Mouse (Mus musculus) embryonic facial prominence, embryonic 13.5 days (tissue): Measurements from ENCODE around the gene Atxn1. TPM values are rescaled to one million over a fixed set of nuclear protein-coding genes. Genes with fewer than 3 reads are reported as not detected.

ENCODE experiments used
- ATAC-seq: fragments of 200-750 bp; cut with Nextera tagmentation; 2 replicates; pipeline ENCODE4 v1.8.0; 2017; ENCODE audit warnings: low read depth; ENCODE audit not compliant: insufficient number of reproducible peaks, insufficient read depth, low FRiP score, low TSS enrichment
- H3K27ac ChIP-seq: fragments of 300-500 bp; sonication (generic); 2 replicates; pipeline ENCODE4 v1.5.1; 2015; ENCODE audit warnings: moderate library complexity, mild to moderate bottlenecking, inconsistent platforms
- H3K27me3 ChIP-seq: fragments of 300-500 bp; sonication (generic); 2 replicates; pipeline ENCODE4 v1.6.1; 2015; ENCODE audit warnings: mild to moderate bottlenecking, inconsistent platforms
- H3K36me3 ChIP-seq: fragments of 300-500 bp; sonication (generic); 2 replicates; pipeline ENCODE4 v1.6.1; 2015; ENCODE audit warnings: mild to moderate bottlenecking, inconsistent platforms
- H3K4me1 ChIP-seq: fragments of 300-500 bp; sonication (generic); 2 replicates; pipeline ENCODE4 v1.6.1; 2015; ENCODE audit warnings: inconsistent platforms
- H3K4me2 ChIP-seq: fragments of 300-500 bp; sonication (generic); 2 replicates; pipeline ENCODE4 v1.6.1; 2015; ENCODE audit warnings: moderate library complexity, mild to moderate bottlenecking, inconsistent platforms
- H3K4me3 ChIP-seq: fragments of 300-500 bp; sonication (generic); 2 replicates; pipeline ENCODE4 v1.5.1; 2015; ENCODE audit warnings: mild to moderate bottlenecking, inconsistent platforms
- H3K9ac ChIP-seq: fragments of 300-500 bp; sonication (generic); 2 replicates; pipeline ENCODE4 v1.6.1; 2015; ENCODE audit warnings: mild to moderate bottlenecking, inconsistent platforms
- H3K9me3 ChIP-seq: fragments of 300-500 bp; sonication (generic); 2 replicates; pipeline ENCODE4 v1.6.1; 2016; ENCODE audit warnings: inconsistent platforms
- WGBS: fragments of 180-500 bp; shearing (Covaris S2); methylation state at CpG from one replicate; pipeline ENCODE4 v1.1.7; 2015; ENCODE audit warnings: mixed read lengths; 5-methylcytosine and 5-hydroxymethylcytosine counted together
- polyA plus RNA-seq: library from polyadenylated mRNA; unstranded; fragments of >200 nt; fragmentation: Nextera tagmentation; extraction: Ambion mirVana; gene quantifications from 2 replicates; pipeline ENCODE4 v1.2.1, GENCODE M21; 2015

Atxn1 gene
- polyA plus RNA-seq, 1 experiment from 2014 or later = 5.5 TPM

DNA sequence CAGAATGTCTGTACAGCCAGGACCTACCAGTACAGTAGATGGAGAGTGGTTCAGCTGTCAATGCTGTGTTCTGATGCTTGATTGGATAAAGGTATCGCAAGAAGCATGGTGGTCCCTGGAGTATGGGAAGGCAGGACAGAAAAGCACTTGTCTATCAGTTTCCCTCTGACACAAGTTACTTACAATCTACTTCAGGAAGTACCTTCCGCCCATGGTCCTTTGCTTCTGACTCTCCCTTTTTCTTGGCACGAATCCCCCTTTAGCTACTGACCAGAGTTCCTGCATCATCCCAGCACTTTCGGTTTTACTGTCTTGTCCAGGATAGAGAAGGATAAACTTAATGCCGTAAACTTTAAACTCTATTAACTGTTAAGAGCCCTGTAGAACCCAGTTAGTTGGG lies 283.6 kb downstream of the Atxn1 start:
- Histone ChIP-seq H3K4me2 (no peak overlapping the region), H3K27me3 (no peaks in the 10 kb centered on the region), H3K9ac (no peak overlapping the region), H3K9me3 (no peaks in the 10 kb centered on the region), H3K27ac (no peak overlapping the region), H3K4me3 (no peak overlapping the region), H3K36me3 (no peaks in the 10 kb centered on the region), H3K4me1 (no peaks in the 10 kb centered on the region)
- WGBS = 87% methylated on average over 5 of the region's 5 CpGs
- ATAC-seq = no peak

DNA sequence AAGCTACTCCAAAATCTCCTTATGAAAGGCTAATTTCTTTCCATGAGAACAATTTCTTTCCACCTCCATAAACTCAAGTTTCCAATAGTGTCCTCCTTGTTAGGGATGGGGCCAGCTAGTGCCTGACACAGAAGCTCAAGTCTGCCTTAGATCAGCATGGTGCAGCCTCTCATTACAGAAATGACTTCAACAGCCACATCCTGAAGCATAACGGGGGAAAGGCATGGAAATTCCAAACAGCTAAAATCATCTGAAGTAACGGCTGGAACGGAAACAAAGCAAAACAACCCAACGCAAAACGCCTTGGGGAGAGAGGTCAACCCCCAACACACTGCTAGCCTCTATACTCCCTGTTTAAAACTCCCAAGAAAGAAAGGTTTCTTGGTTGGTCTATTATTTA lies 284.2 kb downstream of the Atxn1 start:
- 69% methylated on average over 5 of the region's 5 CpGs for WGBS
- H3K27ac ChIP-seq = no peak overlapping the region
- no peak for ATAC-seq
- H3K9ac ChIP-seq = no peak overlapping the region
- no peaks in the 10 kb centered on the region for H3K27me3 ChIP-seq
- no peaks in the 10 kb centered on the region for H3K9me3 ChIP-seq
- H3K4me2 ChIP-seq = no peak overlapping the region
- no peaks in the 10 kb centered on the region for H3K36me3 ChIP-seq
- H3K4me3 ChIP-seq = no peak overlapping the region
- H3K4me1 ChIP-seq = no peaks in the 10 kb centered on the region

DNA sequence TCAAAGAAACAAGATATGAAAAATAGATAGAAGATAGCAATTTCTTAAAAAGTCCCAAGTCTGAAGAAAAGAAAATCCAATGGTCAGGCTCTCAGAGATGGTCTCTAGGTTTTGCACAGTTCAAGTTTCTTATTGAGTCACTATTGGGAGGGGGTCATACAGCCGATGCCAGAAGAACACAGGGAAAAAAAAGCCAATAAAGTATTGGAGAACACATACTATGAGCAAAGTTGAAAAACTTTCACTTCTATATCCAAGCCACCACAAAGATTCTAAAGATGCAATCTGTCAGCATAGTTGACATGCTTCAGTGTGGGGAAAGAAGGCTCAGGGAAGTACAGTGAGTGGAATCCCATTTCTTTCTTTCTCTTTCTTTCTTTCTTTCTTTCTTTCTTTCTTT lies 285.7 kb downstream of the Atxn1 start:
- no peak for ATAC-seq
- H3K4me1 ChIP-seq = no peaks in the 10 kb centered on the region
- WGBS = 85% methylated on average over 1 of the region's 1 CpGs
- no peak overlapping the region for H3K27ac ChIP-seq
- H3K4me3 ChIP-seq = no peak overlapping the region
- no peak overlapping the region for H3K9ac ChIP-seq
- no peaks in the 10 kb centered on the region for H3K27me3 ChIP-seq
- H3K4me2 ChIP-seq = no peak overlapping the region
- H3K9me3 ChIP-seq = no peaks in the 10 kb centered on the region
- no peaks in the 10 kb centered on the region for H3K36me3 ChIP-seq

DNA sequence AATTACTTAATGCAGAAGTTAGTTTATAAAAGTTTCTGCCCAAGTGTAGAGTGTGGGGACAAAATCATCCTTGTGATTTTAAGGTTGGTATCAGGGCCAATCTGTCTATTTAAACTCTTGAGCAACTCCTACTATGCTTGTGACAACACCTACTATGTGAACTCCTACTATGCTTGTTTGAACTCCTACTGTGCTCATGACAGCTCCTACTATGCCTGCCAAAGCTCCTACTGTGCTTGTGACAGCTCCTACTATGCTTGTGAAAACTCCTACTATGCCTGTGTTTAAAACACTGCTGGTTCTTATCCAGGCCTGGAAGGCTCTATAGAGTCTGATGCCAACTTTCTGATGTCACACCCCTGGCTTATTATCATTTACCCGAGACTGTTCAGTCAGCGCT lies 292.2 kb downstream of the Atxn1 start:
- Histone ChIP-seq H3K4me2 (no peak overlapping the region), H3K4me3 (no peak overlapping the region), H3K27me3 (no peaks in the 10 kb centered on the region), H3K9ac (no peak overlapping the region), H3K27ac (no peak overlapping the region), H3K9me3 (no peaks in the 10 kb centered on the region), H3K4me1 (peaks cover 7% of the 10 kb centered on the region; the same call in 1 of the 2 replicates), H3K36me3 (no peaks in the 10 kb centered on the region)
- ATAC-seq = no peak
- 66% methylated on average over 2 of the region's 2 CpGs for WGBS

DNA sequence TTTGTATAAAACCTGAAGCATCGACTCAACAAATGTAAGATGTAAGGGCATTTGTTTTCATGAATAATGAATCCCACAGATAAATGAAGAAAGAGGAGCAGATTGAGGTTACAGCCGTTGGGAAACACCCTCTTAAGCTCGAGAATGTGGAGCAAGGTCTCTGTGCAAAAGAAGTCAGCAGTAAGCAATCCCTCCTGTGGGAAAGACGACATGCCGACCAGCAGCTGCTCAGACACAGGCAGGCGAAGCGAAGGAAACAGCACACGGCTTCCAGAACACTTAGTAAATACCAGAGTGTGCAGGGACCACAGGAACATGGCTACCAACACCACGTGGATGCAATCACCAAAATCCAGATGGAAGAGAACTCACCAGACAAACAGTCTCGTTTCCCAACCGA lies 294.8 kb downstream of the Atxn1 start:
- H3K9ac ChIP-seq = no peak overlapping the region
- H3K4me3 ChIP-seq = no peak overlapping the region
- ATAC-seq = no peak
- H3K4me2 ChIP-seq = no peak overlapping the region
- H3K27ac ChIP-seq = no peak overlapping the region
- peaks cover 7% of the 10 kb centered on the region; the same call in 1 of the 2 replicates for H3K4me1 ChIP-seq
- H3K36me3 ChIP-seq = no peaks in the 10 kb centered on the region
- no peaks in the 10 kb centered on the region for H3K27me3 ChIP-seq
- no peaks in the 10 kb centered on the region for H3K9me3 ChIP-seq
- 60% methylated on average over 11 of the region's 11 CpGs for WGBS

DNA sequence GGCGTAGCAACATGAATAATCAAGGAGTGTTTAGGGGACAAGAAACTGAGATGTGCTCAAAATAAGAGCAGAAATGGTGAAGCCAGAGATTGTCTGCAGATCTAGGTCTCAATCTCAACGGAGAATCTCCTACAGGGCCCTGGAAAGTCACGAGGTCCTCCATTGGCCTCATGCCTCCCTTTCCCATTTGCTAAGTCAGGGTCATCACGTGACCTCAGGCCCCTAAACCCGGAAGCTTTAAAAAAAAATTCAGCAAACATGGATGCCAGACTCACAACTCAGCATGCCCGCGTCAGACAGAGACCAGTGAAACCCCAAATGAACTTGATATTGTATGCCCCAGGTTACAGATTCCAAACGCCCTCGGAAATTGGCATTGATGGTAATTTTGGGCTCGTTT lies 302.0 kb downstream of the Atxn1 start:
- ATAC-seq = no peak
- WGBS = 86% methylated on average over 10 of the region's 10 CpGs
- H3K4me3 ChIP-seq = no peak overlapping the region
- H3K9ac ChIP-seq = no peak overlapping the region
- H3K36me3 ChIP-seq = no peaks in the 10 kb centered on the region
- no peaks in the 10 kb centered on the region for H3K27me3 ChIP-seq
- H3K9me3 ChIP-seq = no peaks in the 10 kb centered on the region
- H3K4me2 ChIP-seq = no peak overlapping the region
- H3K4me1 ChIP-seq = peaks cover 21% of the 10 kb centered on the region
- H3K27ac ChIP-seq = no peak overlapping the region

DNA sequence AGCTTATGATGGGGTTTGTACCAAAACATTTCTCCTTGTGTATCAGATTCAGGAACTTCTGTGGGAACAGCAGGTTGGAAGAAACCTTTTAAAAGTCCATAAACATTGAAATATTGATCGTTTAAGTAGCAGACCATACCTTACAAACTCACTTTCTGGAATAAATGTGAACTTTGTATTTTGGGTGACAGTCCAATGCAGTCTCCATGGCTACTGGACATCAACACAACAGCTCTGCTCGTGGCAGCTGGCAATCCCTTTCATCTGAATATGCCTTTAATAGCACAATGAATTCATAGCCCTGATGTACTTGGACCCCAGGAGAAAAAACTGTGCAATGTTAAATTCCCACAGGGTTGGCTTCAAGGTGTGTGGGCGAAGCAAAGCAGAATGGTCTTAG lies 302.6 kb downstream of the Atxn1 start:
- Histone ChIP-seq H3K27ac (no peak overlapping the region; the same call in 1 of the 2 replicates), H3K27me3 (no peaks in the 10 kb centered on the region), H3K4me3 (no peak overlapping the region), H3K9me3 (no peaks in the 10 kb centered on the region), H3K9ac (no peak overlapping the region), H3K36me3 (no peaks in the 10 kb centered on the region), H3K4me2 (no peak overlapping the region), H3K4me1 (peaks cover 21% of the 10 kb centered on the region)
- WGBS = 75% methylated on average over 3 of the region's 3 CpGs
- no peak for ATAC-seq

DNA sequence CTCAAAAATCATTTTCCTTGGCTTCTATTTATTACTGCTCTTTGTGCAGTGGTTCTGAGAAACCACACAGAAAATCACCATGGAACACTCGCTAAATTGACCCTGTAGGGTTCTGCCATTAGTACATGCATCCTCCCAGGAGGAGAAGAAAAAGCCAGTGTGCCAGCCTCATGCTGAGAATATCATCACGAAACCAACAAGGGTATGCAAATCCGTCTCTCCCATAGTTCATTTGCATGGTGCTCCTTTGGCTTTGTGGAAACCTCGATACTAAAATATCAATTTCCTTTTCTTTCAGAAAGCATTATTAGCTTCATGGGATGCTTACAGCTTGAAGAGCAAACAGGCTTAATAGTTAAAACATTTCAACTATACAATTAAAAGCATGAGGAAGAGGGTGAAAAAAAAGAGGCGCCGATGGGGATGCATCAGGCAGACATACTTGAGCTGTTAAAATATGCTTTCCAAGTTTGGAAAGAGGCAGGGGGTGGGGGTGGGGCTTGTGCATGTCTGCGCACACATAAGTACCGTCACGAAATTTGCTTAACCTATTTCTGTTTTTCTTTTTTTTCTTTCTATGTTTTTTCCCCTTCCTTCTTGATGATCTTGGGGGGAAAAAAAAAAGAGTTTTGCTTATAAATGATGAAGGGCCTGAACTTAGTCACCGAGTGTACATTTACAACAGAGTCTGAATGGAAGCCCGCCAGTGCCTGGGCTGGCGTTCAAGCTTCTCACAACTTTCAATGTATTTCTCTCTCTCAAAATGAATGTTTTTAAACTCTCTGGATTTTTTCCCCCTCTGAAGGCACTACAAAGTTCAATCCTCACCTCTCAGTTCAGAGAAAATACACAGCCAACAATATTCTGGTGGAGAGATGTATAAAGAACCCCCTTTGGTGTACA lies 303.3 kb downstream of the Atxn1 start:
- Histone ChIP-seq H3K36me3 (no peaks in the 10 kb centered on the region), H3K4me3 (no peak overlapping the region), H3K27me3 (no peaks in the 10 kb centered on the region), H3K9me3 (no peaks in the 10 kb centered on the region), H3K27ac (peak overlapping the region; percentile 7; the same call in 1 of the 2 replicates), H3K4me1 (peaks cover 21% of the 10 kb centered on the region), H3K9ac (no peak overlapping the region), H3K4me2 (no peak overlapping the region)
- no peak for ATAC-seq
- 69% methylated on average over 12 of the region's 12 CpGs for WGBS

DNA sequence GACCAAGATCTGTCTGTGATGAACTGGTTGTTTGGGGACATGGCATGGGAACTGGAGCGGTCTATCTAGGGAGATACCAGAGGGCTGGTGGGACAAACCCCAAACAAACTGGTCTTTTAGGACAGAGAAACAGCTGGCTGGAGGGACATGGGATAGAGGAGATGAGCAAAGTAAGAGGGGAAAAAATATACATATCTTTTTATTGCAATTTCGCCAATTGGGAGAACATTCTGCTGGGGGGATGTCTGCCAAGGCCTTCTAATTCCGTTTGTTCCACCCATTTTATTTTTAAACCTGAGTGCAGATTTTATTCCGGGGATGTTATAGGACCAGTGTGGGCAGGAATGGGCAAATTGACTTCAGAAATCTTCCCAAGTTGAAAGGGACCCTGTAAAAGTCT lies 305.0 kb downstream of the Atxn1 start:
- no peak overlapping the region for H3K27ac ChIP-seq
- WGBS = 71% methylated on average over 4 of the region's 4 CpGs
- no peak overlapping the region for H3K4me3 ChIP-seq
- ATAC-seq = no peak
- no peaks in the 10 kb centered on the region for H3K36me3 ChIP-seq
- H3K4me2 ChIP-seq = no peak overlapping the region
- no peaks in the 10 kb centered on the region for H3K27me3 ChIP-seq
- no peak overlapping the region for H3K9ac ChIP-seq
- H3K9me3 ChIP-seq = no peaks in the 10 kb centered on the region
- H3K4me1 ChIP-seq = peaks cover 21% of the 10 kb centered on the region

DNA sequence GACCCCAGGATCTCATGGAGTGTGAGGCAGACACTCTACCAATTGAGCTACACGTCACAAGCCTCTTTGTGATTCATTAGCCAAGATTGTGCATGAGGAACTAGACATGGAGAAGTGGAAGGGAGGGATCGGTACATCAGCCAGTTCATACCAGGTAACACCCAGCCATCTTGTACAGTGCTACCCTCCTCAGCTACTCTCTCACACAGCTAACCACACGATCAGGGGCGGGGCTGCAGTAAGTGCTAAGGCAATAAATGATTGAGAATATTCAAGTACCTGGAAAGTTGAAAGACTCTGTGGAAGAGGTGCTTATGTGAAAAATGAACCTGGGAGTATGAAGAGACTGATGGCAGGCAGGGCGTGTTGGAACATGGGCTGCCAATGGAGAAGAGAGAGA lies 306.5 kb downstream of the Atxn1 start:
- no peaks in the 10 kb centered on the region for H3K27me3 ChIP-seq
- 90% methylated on average over 5 of the region's 5 CpGs for WGBS
- H3K27ac ChIP-seq = no peak overlapping the region
- no peak overlapping the region for H3K4me2 ChIP-seq
- no peaks in the 10 kb centered on the region; the same call in 1 of the 2 replicates for H3K36me3 ChIP-seq
- H3K9me3 ChIP-seq = no peaks in the 10 kb centered on the region
- no peak for ATAC-seq
- H3K4me1 ChIP-seq = peaks cover 21% of the 10 kb centered on the region
- H3K4me3 ChIP-seq = no peak overlapping the region
- H3K9ac ChIP-seq = no peak overlapping the region

DNA sequence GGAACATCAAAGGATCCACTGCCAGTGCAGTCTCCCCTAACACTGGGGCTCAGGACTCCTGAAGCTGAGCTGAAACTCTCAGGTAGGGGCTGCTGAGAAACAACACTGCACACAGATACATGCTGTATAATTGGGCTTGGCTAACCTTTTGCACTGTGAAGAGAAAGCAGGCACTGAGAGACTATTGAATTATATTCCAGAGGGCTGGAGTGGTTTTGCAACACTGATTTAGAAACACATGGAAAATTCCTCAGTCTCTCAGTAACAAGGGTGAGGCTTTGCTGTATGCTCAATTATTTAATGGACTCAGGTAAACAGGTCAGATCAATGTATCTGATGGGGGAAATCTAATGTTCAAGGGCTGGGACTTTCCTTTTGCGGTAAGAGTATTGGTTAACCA lies 307.6 kb downstream of the Atxn1 start:
- Histone ChIP-seq H3K4me1 (peaks cover 25% of the 10 kb centered on the region), H3K4me3 (no peak overlapping the region), H3K9me3 (no peaks in the 10 kb centered on the region), H3K27me3 (no peaks in the 10 kb centered on the region), H3K9ac (no peak overlapping the region), H3K4me2 (no peak overlapping the region), H3K27ac (no peak overlapping the region), H3K36me3 (no peaks in the 10 kb centered on the region; the same call in 1 of the 2 replicates)
- WGBS = 98% methylated on average over 1 of the region's 1 CpGs
- ATAC-seq = no peak

DNA sequence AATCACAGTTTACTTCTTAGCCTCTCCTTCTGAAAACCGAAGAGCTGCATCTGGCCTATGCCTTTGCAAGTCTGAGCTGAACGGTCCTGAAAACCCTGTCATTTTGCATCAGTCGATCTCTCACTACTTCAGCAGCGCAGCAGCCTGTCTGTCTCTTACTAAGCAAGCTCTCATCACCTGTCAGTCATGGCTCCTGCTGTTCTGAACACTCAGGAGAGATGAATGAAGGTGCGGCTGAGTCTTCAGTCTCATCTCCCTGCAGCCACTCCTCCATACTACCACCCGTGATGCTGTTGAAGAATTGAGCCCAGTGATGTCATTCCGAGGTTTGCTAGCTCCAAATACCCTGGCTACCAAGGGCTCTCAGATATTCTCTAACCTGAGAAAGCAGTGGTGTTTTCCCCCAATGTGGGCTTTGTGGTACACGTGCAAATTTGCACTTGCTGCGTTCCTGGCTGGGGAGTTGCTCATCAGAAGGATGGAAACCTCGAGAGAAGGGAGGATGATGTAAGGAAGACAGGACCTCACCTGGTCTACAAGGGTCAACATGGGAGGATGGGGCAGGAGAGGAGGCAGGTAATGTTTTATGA lies 313.1 kb downstream of the Atxn1 start:
- H3K9ac ChIP-seq = no peak overlapping the region
- no peak for ATAC-seq
- H3K4me1 ChIP-seq = peaks cover 28% of the 10 kb centered on the region
- H3K9me3 ChIP-seq = no peaks in the 10 kb centered on the region
- H3K4me2 ChIP-seq = no peak overlapping the region
- no peaks in the 10 kb centered on the region for H3K27me3 ChIP-seq
- no peaks in the 10 kb centered on the region; the same call in 1 of the 2 replicates for H3K36me3 ChIP-seq
- H3K27ac ChIP-seq = no peak overlapping the region
- 66% methylated on average over 10 of the region's 10 CpGs for WGBS
- no peak overlapping the region for H3K4me3 ChIP-seq
